Mouse (Mus musculus) heart, postnatal 0 days (tissue): ENCODE data around the gene Dpysl5. TPM values are rescaled to one million over a fixed set of nuclear protein-coding genes. Genes with fewer than 3 reads are reported as not detected.

Source experiments
- ATAC-seq: fragments of 200-750 bp; cut with Nextera tagmentation; 2 replicates; pipeline ENCODE4 v1.8.0; 2017; ENCODE audit warnings: low read depth, moderate number of reproducible peaks, moderate library complexity; ENCODE audit not compliant: insufficient read depth
- DNase-seq: peaks from one replicate; pipeline ENCODE4 v3.0.0-alpha.2; 2016; ENCODE audit warnings: low spot score
- H3K27ac ChIP-seq: fragments of 300-500 bp; sonication (generic); 2 replicates; pipeline ENCODE4 v1.5.1; 2014; ENCODE audit warnings: low read depth, mild to moderate bottlenecking
- H3K27me3 ChIP-seq: fragments of 300-500 bp; sonication (generic); 2 replicates; pipeline ENCODE4 v1.6.1; 2014; ENCODE audit warnings: low read length, mixed read lengths; ENCODE audit not compliant: control insufficient read depth, insufficient read depth
- H3K36me3 ChIP-seq: fragments of 300-500 bp; sonication (generic); replicated peaks from 2 replicates; pipeline ENCODE4 v1.6.1; 2014; ENCODE audit warnings: low read length, mixed read lengths; ENCODE audit not compliant: control insufficient read depth, insufficient read depth
- H3K4me1 ChIP-seq: fragments of 300-500 bp; sonication (generic); 2 replicates; pipeline ENCODE4 v1.6.1; 2014; ENCODE audit warnings: antibody characterized with exemption; ENCODE audit not compliant: control insufficient read depth, insufficient read depth
- H3K4me2 ChIP-seq: fragments of 300-500 bp; sonication (generic); 2 replicates; pipeline ENCODE4 v1.6.1; 2014; ENCODE audit warnings: low read depth, mild to moderate bottlenecking, low read length, moderate library complexity
- H3K4me3 ChIP-seq: fragments of 300-500 bp; sonication (generic); 2 replicates; pipeline ENCODE4 v1.5.1; 2014; ENCODE audit warnings: low read depth, low read length
- H3K9ac ChIP-seq: fragments of 300-500 bp; sonication (generic); replicated peaks from 2 replicates; pipeline ENCODE4 v1.6.1; 2014; ENCODE audit warnings: low read depth, low read length, mixed read lengths
- H3K9me3 ChIP-seq: fragments of 300-500 bp; sonication (generic); replicated peaks from 2 replicates; pipeline ENCODE4 v1.6.1; 2016; ENCODE audit warnings: low read length; ENCODE audit not compliant: control insufficient read depth
- CTCF ChIP-seq: IDR thresholded peaks from 2 replicates; pipeline ENCODE4 v1.5.1; 2016; ENCODE audit warnings: antibody characterized with exemption, control low read depth, low read depth
- EP300 ChIP-seq: IDR thresholded peaks from 2 replicates; pipeline ENCODE4 v1.6.1; 2016; ENCODE audit warnings: antibody characterized with exemption, low read depth
- WGBS: fragments of 180-500 bp; shearing (Covaris S2); extraction: QIAGEN DNeasy Blood & Tissue Kit; methylation state at CpG from one replicate; pipeline ENCODE4 v1.1.7; 2014; 5-methylcytosine and 5-hydroxymethylcytosine counted together
- polyA plus RNA-seq: library from polyadenylated mRNA; unstranded; fragments of >200 nt; fragmentation: Nextera tagmentation; extraction: Ambion mirVana; gene quantifications from 2 replicates; pipeline ENCODE4 v1.2.1, GENCODE M21; 2015
- total RNA-seq: library from RNA; depleted of rRNA; stranded (reverse); fragments of >200 nt; gene quantifications from 2 replicates; pipeline ENCODE4 v1.2.3, GENCODE M21; 2014; ENCODE audit warnings: low replicate concordance

The Dpysl5 gene
- total and polyA plus RNA-seq, 2 experiments from 2014 or later: 0.83 to 4.7 TPM

DNA sequence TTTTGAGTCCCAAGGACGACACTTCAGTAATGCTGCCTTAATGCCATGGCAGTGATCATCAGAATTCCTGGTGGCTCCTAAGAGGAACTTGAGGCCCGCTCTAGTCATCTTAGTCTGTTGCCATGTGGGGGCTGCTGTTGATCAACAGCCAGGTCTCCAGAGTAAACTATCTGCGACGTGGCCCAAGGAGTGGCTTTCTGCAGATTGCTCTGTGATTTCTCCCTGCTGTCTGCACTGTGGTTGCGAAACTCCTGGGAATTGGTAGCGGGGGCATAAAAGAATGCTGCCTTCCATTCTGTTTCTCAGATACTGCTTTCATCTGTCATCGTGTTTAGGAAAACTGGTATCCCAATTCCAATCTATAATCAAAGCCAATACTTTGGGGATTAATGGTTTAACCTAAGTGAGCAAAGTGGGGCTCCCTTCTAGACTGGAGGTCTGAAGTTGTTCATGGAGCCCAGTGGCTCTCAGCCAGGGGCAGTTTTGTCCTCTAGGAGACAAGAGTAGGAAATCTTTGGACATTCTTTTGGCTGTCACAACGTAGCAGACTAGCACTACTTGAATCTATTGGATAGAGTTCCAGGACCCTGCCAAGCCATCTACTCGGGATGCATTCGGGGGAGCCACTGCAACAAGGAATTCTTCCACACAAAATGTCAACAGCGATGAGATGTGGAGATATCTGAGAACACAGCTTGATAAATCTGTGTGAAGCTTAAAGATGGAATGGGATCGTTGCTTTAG is 91.5 kb downstream of the Dpysl5 start:
- no peak overlapping the region for H3K9ac ChIP-seq
- TF ChIP-seq CTCF (no peak), EP300 (no peak)
- no peaks in the 10 kb centered on the region for H3K36me3 ChIP-seq
- ATAC-seq (no peak), DNase-seq (no peak)
- H3K4me1 ChIP-seq: no peaks in the 10 kb centered on the region
- WGBS: 57% methylated on average over 12 of the region's 12 CpGs
- H3K4me2 ChIP-seq: no peak overlapping the region
- H3K4me3 ChIP-seq: no peak overlapping the region
- H3K27me3 ChIP-seq: no peaks in the 10 kb centered on the region
- H3K27ac ChIP-seq: no peak overlapping the region
- H3K9me3 ChIP-seq: no peaks in the 10 kb centered on the region

DNA sequence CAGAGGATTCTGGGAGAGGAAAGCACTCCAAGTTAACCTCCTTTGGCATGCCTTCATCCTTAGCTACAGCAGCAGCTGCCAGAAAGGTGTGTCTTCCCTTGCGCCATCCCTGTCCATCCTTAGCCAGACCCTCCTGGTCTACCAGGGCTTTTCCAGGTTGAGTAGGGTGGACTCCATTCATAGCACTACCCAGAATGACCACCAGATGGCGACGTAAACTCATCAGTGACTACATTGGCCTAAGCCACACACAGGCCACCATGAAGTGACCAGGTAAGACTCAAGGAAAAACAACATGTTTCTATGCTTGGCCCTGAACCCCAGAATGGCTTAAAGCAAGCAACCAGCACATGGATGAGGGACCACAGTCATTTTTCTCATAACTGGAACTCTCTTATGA is 94.7 kb downstream of the Dpysl5 start:
- H3K27me3 ChIP-seq: 0 out of 2 replicates have a peak, but pooled peaks cover 5% of the 10 kb centered on the region
- no peaks in the 10 kb centered on the region for H3K9me3 ChIP-seq
- no peaks in the 10 kb centered on the region for H3K4me1 ChIP-seq
- no peak overlapping the region for H3K4me2 ChIP-seq
- ATAC-seq (peak; percentile 71), DNase-seq (peak; percentile 63)
- H3K9ac ChIP-seq: no peak overlapping the region
- no peak overlapping the region for H3K27ac ChIP-seq
- 2% methylated on average over 3 of the region's 3 CpGs for WGBS
- no peaks in the 10 kb centered on the region for H3K36me3 ChIP-seq
- no peak overlapping the region for H3K4me3 ChIP-seq
- TF ChIP-seq EP300 (no peak), CTCF (peak; percentile 98)

- H3K4me3 ChIP-seq: peak within 1 kb of the TSS; percentile 90
- H3K27ac ChIP-seq: no peak within 1 kb of the TSS
- H3K27me3 ChIP-seq: peaks cover 18% of the 10 kb centered on the region
- DNase-seq (peak; percentile 86), ATAC-seq (peak; percentile 90)
- peak within 1 kb of the TSS; percentile 92 for H3K4me2 ChIP-seq
- WGBS: under 1% methylated on average over 59 of the region's 59 CpGs
- TF ChIP-seq CTCF (no peak), EP300 (no peak)
- H3K4me1 ChIP-seq: peaks cover 8% of the 10 kb centered on the region; the same call in 1 of the 2 replicates
- no peaks in the 10 kb centered on the region for H3K36me3 ChIP-seq
- no peaks in the 10 kb centered on the region for H3K9me3 ChIP-seq
- peak within 1 kb of the TSS; percentile 74 for H3K9ac ChIP-seq
Observed at GRCm38 (mm10) chr5:30814424-30815119, 103.2 kb downstream of the Dpysl5 start, which contains the start of gene Mapre3. TSS of gene Mapre3 (plus strand) at chr5:30814641.

DNA sequence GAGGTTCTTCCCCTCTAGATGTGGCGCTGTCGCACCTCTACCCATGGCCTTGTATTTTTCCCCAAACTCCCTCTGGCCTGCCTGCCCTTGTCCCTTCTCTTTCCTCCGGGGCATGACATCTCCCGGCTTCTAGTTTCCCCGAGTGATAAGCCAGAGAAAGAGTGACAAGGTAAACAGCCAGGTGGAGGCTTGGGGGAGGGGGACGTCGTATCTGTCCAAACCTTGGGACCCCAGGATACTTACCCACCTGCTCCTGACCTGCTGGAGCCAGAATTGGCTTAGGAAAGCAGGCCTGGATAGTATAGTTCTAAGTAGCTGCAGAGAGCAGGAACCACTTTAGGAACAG is 103.7 kb downstream of the Dpysl5 start:
- H3K4me2 ChIP-seq: peak overlapping the region; percentile 92
- H3K27ac ChIP-seq: no peak overlapping the region
- ATAC-seq (no peak), DNase-seq (no peak)
- WGBS: 8% methylated on average over 7 of the region's 7 CpGs
- no peaks in the 10 kb centered on the region for H3K36me3 ChIP-seq
- no peaks in the 10 kb centered on the region for H3K9me3 ChIP-seq
- TF ChIP-seq CTCF (no peak), EP300 (no peak)
- H3K9ac ChIP-seq: peak overlapping the region; percentile 74
- peaks cover 15% of the 10 kb centered on the region for H3K27me3 ChIP-seq
- H3K4me1 ChIP-seq: peaks cover 8% of the 10 kb centered on the region; the same call in 1 of the 2 replicates
- H3K4me3 ChIP-seq: peak overlapping the region; percentile 90

DNA sequence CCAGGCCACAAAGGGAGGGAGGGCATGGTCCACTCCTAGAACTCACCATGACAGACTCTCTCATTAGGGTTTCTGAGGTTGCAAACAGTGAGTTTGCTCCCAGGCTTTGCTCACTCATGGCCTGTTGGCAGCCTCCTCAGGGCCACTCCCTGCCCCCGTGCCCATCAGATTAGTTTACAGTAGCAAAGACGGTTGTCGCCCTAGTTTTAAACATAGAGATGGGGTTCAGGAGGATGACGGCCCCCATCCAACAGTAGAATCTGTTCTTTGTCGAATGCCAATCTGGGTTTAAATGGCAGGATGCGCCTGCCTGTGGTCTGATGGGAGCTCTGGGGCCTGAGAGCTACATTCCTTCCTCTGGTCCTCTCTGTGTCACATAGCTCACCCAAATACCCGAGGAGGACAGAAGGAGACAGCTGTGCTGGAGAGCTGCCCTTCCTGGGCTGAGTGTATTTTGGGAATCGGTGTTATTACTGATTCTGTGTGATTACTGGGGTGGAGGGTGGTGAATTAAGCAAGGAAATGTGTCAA is 105.0 kb downstream of the Dpysl5 start:
- H3K4me3 ChIP-seq: no peak overlapping the region
- 45% methylated on average over 8 of the region's 8 CpGs for WGBS
- ATAC-seq: no peak

More for the DNA sequence above, 105.0 kb downstream of the Dpysl5 start:
- no peaks in the 10 kb centered on the region for H3K36me3 ChIP-seq
- peaks cover 8% of the 10 kb centered on the region; the same call in 1 of the 2 replicates for H3K4me1 ChIP-seq
- no peaks in the 10 kb centered on the region for H3K9me3 ChIP-seq
- peaks cover 13% of the 10 kb centered on the region for H3K27me3 ChIP-seq
- no peak overlapping the region for H3K9ac ChIP-seq
- H3K27ac ChIP-seq: no peak overlapping the region
- DNase-seq: no peak
- no peak overlapping the region for H3K4me2 ChIP-seq
- TF ChIP-seq EP300: no peak
- no peak for TF ChIP-seq CTCF
